Mouse (Mus musculus): ENCODE results near the gene Rab43.

GRCm38 (mm10) chr6:87838551-87839197, 26.7 kb upstream of the Rab43 start, which contains the start of gene Isy1:
- peak; percentile 77 for TF ChIP-seq POLR2A (IDR thresholded peaks at IDR 0.05; ENCODE audit: low read depth, low read length)
- TF ChIP-seq CTCF (conservative IDR thresholded peaks at IDR 0.05; ENCODE audit: insufficient read depth, insufficient read length, low read depth, low read length) = no peak
